Mouse (Mus musculus) bone marrow macrophage, adult 2 months (primary cell): ENCODE data around the gene Fnbp1l.

Source experiments
- CTCF ChIP-seq: IDR thresholded peaks from 2 replicates; pipeline ENCODE4 v1.5.1; 2012; ENCODE audit warnings: low read depth, mild to moderate bottlenecking, low read length, moderate library complexity
- POLR2A ChIP-seq: IDR thresholded peaks from 2 replicates; pipeline ENCODE4 v1.6.1; 2012; ENCODE audit warnings: mild to moderate bottlenecking, low read depth, low read length, borderline replicate concordance

DNA sequence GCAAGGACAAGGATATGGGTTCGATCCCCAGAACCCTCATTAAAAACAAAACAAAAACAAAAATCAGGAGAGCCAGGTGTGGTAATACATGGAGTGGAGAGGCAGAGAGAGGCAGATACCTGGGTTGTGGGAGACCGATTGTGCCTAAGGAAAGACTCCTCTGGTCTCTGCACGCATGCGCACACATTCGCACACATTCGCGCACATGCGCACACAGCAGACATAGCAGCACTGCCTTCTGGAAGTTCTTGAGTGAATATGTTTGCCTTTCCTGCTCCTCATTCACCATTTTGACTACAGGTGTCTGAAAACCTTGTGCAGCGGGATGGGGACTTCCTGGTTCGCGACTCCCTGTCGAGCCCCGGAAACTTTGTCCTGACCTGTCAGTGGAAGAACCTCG, 111.7 kb downstream of the Fnbp1l start:
- TF ChIP-seq POLR2A (no peak), CTCF (no peak)
